Comparison of ENCODE assay signal across 8 mouse cellular contexts in genomic region chr13:39011696-39012095, GRCm38 (mm10). TPM values are rescaled to one million over a fixed set of nuclear protein-coding genes. Genes with fewer than 3 reads are reported as not detected.
DNase-seq lines count a peak whose midpoint lies in the region; ATAC-seq and TF ChIP-seq lines count a peak whose summit lies in the region.

No protein-coding gene starts in this region.

- no peak; the same call in 1 of the 2 replicates for ATAC-seq in heart, embryonic 13.5 days (ENCODE audit: extremely low read depth, insufficient number of reproducible peaks, low FRiP score, low TSS enrichment)
- no peak for ATAC-seq in kidney, postnatal 0 days (replicated peaks; ENCODE audit: low FRiP score, low read depth)
- peak; percentile 54; the same call in 1 of the 2 replicates for ATAC-seq in stomach, postnatal 0 days (ENCODE audit: low FRiP score, low TSS enrichment)

- H3K9ac ChIP-seq in heart, embryonic 13.5 days: peak overlapping the region; percentile 69
- H3K9ac ChIP-seq in kidney, postnatal 0 days (ENCODE audit: low read depth, low read length): 0 out of 2 replicates have a peak overlapping the region, but pooled peaks have one; percentile 24
- no peak overlapping the region for H3K9ac ChIP-seq in liver, adult 2 months (ENCODE audit: low read depth, low read length)
- 0 out of 2 replicates have a peak overlapping the region, but pooled peaks have one; percentile 35 for H3K9ac ChIP-seq in stomach, postnatal 0 days (ENCODE audit: low read length)

- H3K79me3 ChIP-seq in C2C12 (ENCODE audit: low read depth): no peaks in the 10 kb centered on the region

- no peaks in the 10 kb centered on the region for H3K9me3 ChIP-seq in heart, embryonic 13.5 days
- no peaks in the 10 kb centered on the region for H3K9me3 ChIP-seq in kidney, postnatal 0 days (replicated peaks; ENCODE audit: low read length)
- no peaks in the 10 kb centered on the region for H3K9me3 ChIP-seq in stomach, postnatal 0 days (ENCODE audit: control insufficient read depth, low read length)

- H3K27ac ChIP-seq in heart, embryonic 13.5 days (replicated peaks): 0 out of 2 replicates have a peak overlapping the region, but pooled peaks have one; percentile 39
- H3K27ac ChIP-seq in kidney, postnatal 0 days: no peak overlapping the region
- H3K27ac ChIP-seq in liver, adult 2 months (replicated peaks; ENCODE audit: insufficient read depth, low read depth, low read length): no peak overlapping the region
- no peak overlapping the region for H3K27ac ChIP-seq in stomach, postnatal 0 days (replicated peaks)

- 4% methylated on average over 8 of the region's 8 CpGs for WGBS in heart, embryonic 13.5 days
- WGBS in kidney, postnatal 0 days: 5% methylated on average over 8 of the region's 8 CpGs
- WGBS in liver, adult 2 months: 6% methylated on average over 8 of the region's 8 CpGs
- 2% methylated on average over 8 of the region's 8 CpGs for WGBS in stomach, postnatal 0 days

- TF ChIP-seq EP300 in stomach, postnatal 0 days (optimal IDR thresholded peaks at IDR 0.05): no peak

- no peak for TF ChIP-seq POLR2A in liver, adult 2 months (IDR thresholded peaks at IDR 0.05; ENCODE audit: extremely low read depth, insufficient read depth, low read length)

- no peaks in the 10 kb centered on the region for H3K36me3 ChIP-seq in C2C12 (ENCODE audit: control insufficient read depth, insufficient read depth)
- H3K36me3 ChIP-seq in heart, embryonic 13.5 days: no peaks in the 10 kb centered on the region
- no peaks in the 10 kb centered on the region for H3K36me3 ChIP-seq in kidney, postnatal 0 days (ENCODE audit: insufficient read depth, low read length)
- no peaks in the 10 kb centered on the region for H3K36me3 ChIP-seq in liver, adult 2 months (ENCODE audit: control insufficient read depth, insufficient read depth, low read length)
- no peaks in the 10 kb centered on the region for H3K36me3 ChIP-seq in stomach, postnatal 0 days (ENCODE audit: control insufficient read depth, insufficient read depth, low read length)

- no peak overlapping the region for H3K4me3 ChIP-seq in C2C12 (ENCODE audit: insufficient read depth, poor library complexity, severe bottlenecking)
- peak overlapping the region; percentile 35 for H3K4me3 ChIP-seq in heart, embryonic 13.5 days
- H3K4me3 ChIP-seq in kidney, postnatal 0 days (replicated peaks; ENCODE audit: low read depth, low read length): no peak overlapping the region
- H3K4me3 ChIP-seq in liver, adult 2 months (ENCODE audit: insufficient read depth, low read depth, low read length): no peak overlapping the region
- no peak overlapping the region for H3K4me3 ChIP-seq in stomach, postnatal 0 days (ENCODE audit: low read depth, low read length)

- H3K27me3 ChIP-seq in C2C12 (ENCODE audit: control insufficient read depth, insufficient read depth, insufficient read length): no peaks in the 10 kb centered on the region
- no peaks in the 10 kb centered on the region for H3K27me3 ChIP-seq in heart, embryonic 13.5 days (replicated peaks)
- no peaks in the 10 kb centered on the region for H3K27me3 ChIP-seq in kidney, postnatal 0 days (ENCODE audit: insufficient read depth, low read length)
- no peaks in the 10 kb centered on the region for H3K27me3 ChIP-seq in liver, adult 2 months (ENCODE audit: control insufficient read depth, insufficient read depth, low read length)
- no peaks in the 10 kb centered on the region for H3K27me3 ChIP-seq in stomach, postnatal 0 days (ENCODE audit: control insufficient read depth, insufficient read depth, low read length)

- no peak overlapping the region for H3ac ChIP-seq in C2C12 (ENCODE audit: control insufficient read depth, insufficient read length, low read depth)

- H3K4me1 ChIP-seq in heart, embryonic 13.5 days: peaks cover 8% of the 10 kb centered on the region; the same call in 1 of the 2 replicates
- H3K4me1 ChIP-seq in kidney, postnatal 0 days (replicated peaks; ENCODE audit: insufficient read depth, low read length): no peaks in the 10 kb centered on the region
- no peaks in the 10 kb centered on the region for H3K4me1 ChIP-seq in liver, adult 2 months (ENCODE audit: control insufficient read depth, insufficient read depth, low read length)
- H3K4me1 ChIP-seq in stomach, postnatal 0 days (replicated peaks; ENCODE audit: control insufficient read depth, insufficient read depth): no peaks in the 10 kb centered on the region

- H3K79me2 ChIP-seq in C2C12 (ENCODE audit: control insufficient read depth, insufficient read depth): no peaks in the 10 kb centered on the region
- no peaks in the 10 kb centered on the region for H3K79me2 ChIP-seq in liver, adult 2 months (ENCODE audit: control insufficient read depth, insufficient read depth, low read length)

- TF ChIP-seq CTCF in C2C12 (IDR thresholded peaks at IDR 0.05; ENCODE audit: control insufficient read depth, insufficient read depth, insufficient read length): peak; percentile 78
- TF ChIP-seq CTCF in kidney, postnatal 0 days (IDR thresholded peaks at IDR 0.05; ENCODE audit: low read depth): peak; percentile 87
- peak; percentile 90 for TF ChIP-seq CTCF in liver, adult 2 months (IDR thresholded peaks at IDR 0.05; ENCODE audit: low read depth, low read length)
- TF ChIP-seq CTCF in stomach, postnatal 0 days (IDR thresholded peaks at IDR 0.05; ENCODE audit: low read depth): peak; percentile 93

- peak overlapping the region; percentile 63 for H3K4me2 ChIP-seq in heart, embryonic 13.5 days
- peak overlapping the region; percentile 28 for H3K4me2 ChIP-seq in kidney, postnatal 0 days (ENCODE audit: low read length)
- H3K4me2 ChIP-seq in stomach, postnatal 0 days (replicated peaks; ENCODE audit: low read depth): peak overlapping the region; percentile 31; the same call in 1 of the 2 replicates

- peak; percentile 89 for DNase-seq in brain, adult 2 months (ENCODE audit: low read depth, low spot score)
- DNase-seq in fat pad, adult 2 months (ENCODE audit: extremely low read depth, low read depth, low spot score): peak; percentile 7
- peak; percentile 87 for DNase-seq in kidney, postnatal 0 days (ENCODE audit: low spot score)
- DNase-seq in liver, adult 2 months (ENCODE audit: extremely low read depth, low read depth, low spot score): peak; percentile 55
- peak; percentile 85 for DNase-seq in neural tube, embryonic 10.5 days (ENCODE audit: extremely low spot score, low spot score)
- peak; percentile 77 for DNase-seq in stomach, postnatal 0 days (ENCODE audit: low spot score)

TF ChIP-seq in C2C12, 6 proteins besides CTCF, POLR2A, EP300 and RAD21:
- TF ChIP-seq CEBPB (IDR thresholded peaks at IDR 0.05; ENCODE audit: low read depth) (no peak), USF1 (IDR thresholded peaks at IDR 0.05; ENCODE audit: low read depth) (no peak), MYOG (IDR thresholded peaks at IDR 0.05; ENCODE audit: control insufficient read depth, extremely low read depth, insufficient read length) (no peak), MYOD1 (IDR thresholded peaks at IDR 0.05; ENCODE audit: control insufficient read depth, insufficient read length, low read depth) (no peak), FOSL1 (IDR thresholded peaks at IDR 0.05; ENCODE audit: insufficient read depth, low read length, poor library complexity, severe bottlenecking) (no peak), MAX (IDR thresholded peaks at IDR 0.05) (no peak)

RNA-seq across cellular contexts. Expression of gene Slc35b3, which starts 51.0 kb away (rescaled TPM):
- 12.4 TPM for polyA plus RNA-seq in C2C12 (2012; fragmentation: generic; extraction: Trizol)
- 20.4 and 21.5 TPM in 2 replicates for polyA plus RNA-seq in heart, embryonic 13.5 days (2015; fragmentation: Nextera tagmentation; extraction: Ambion mirVana)
- polyA plus RNA-seq in kidney, postnatal 0 days (2015; fragmentation: Nextera tagmentation; extraction: Ambion mirVana): 49.4 and 50.2 TPM in 2 replicates
- 21.1 and 22.7 TPM in 2 replicates for total RNA-seq in liver, adult 2 months (2014; rRNA removed)
- polyA plus RNA-seq in liver, adult 2 months (2012; rRNA removed): 8.3 and 9.8 TPM in 2 replicates
- 36.8 and 39.4 TPM in 2 replicates for polyA plus RNA-seq in stomach, postnatal 0 days (2015; fragmentation: Nextera tagmentation; extraction: Ambion mirVana)

Comparison
In these comparisons a context has a peak if more than half of its experiments do, and no peak if none do; other contexts are left out.
1. DNase-seq: peak in every context shown above with its lines; median percentile 89 in brain, adult 2 months; 87 in kidney, postnatal 0 days; 85 in neural tube, embryonic 10.5 days; 77 in stomach, postnatal 0 days; 55 in liver, adult 2 months; 7 in fat pad, adult 2 months.